In genomic region chr2:3708621-3709020, GRCm38 (mm10) we compare ENCODE assay signal across 32 mouse cellular contexts.
"Had no signal": no experiment of that assay in that cellular context is flagged by ENCODE, and none has a peak within 500 bp of the region (broad histone marks: within the 10 kb centered on the region; RNA-seq: fewer than 3 reads in every experiment).

No protein-coding gene starts in this region.

- H3K36me3 ChIP-seq: limb, embryonic 10.5 days; limb, embryonic 12.5 days; limb, embryonic 13.5 days; limb, embryonic 15.5 days; liver, embryonic 13.5 days; liver, embryonic 15.5 days; lung, embryonic 15.5 days; midbrain, embryonic 10.5 days; midbrain, embryonic 12.5 days; midbrain, embryonic 13.5 days; midbrain, embryonic 15.5 days; neural tube, embryonic 12.5 days had no signal

- H3K9me3 ChIP-seq: limb, embryonic 10.5 days; limb, embryonic 12.5 days; limb, embryonic 13.5 days; limb, embryonic 15.5 days; liver, embryonic 13.5 days; liver, embryonic 15.5 days; lung, embryonic 15.5 days; megakaryocyte, embryonic 14.5 days; midbrain, embryonic 10.5 days; midbrain, embryonic 12.5 days; midbrain, embryonic 13.5 days; midbrain, embryonic 15.5 days; neural tube, embryonic 12.5 days had no signal

- DNase-seq: left cerebral cortex, postnatal 4 days; liver; liver, embryonic 13.5 days; liver, postnatal 0 days; lung, adult 18-20 months; lung, adult 2 months; lung, embryonic 14.5 days; lung, postnatal 10 days; lung, postnatal 14 days; lung, postnatal 36 days; lung, postnatal 4 days; midbrain, embryonic 14.5 days had no signal

- H3K9ac ChIP-seq: limb, embryonic 12.5 days; limb, embryonic 13.5 days; limb, embryonic 15.5 days; liver, embryonic 13.5 days; liver, embryonic 14.5 days; liver, embryonic 15.5 days; liver, postnatal 0 days; lung, embryonic 14.5 days; lung, embryonic 15.5 days; midbrain, embryonic 12.5 days; midbrain, embryonic 13.5 days; midbrain, embryonic 15.5 days; neural tube, embryonic 12.5 days had no signal

- ATAC-seq: liver, postnatal 0 days; lung, postnatal 0 days; midbrain, embryonic 13.5 days; midbrain, embryonic 15.5 days; midbrain, embryonic 16.5 days had no signal

- H3K4me2 ChIP-seq: limb, embryonic 12.5 days; limb, embryonic 13.5 days; limb, embryonic 15.5 days; liver, embryonic 11.5 days; liver, embryonic 13.5 days; liver, embryonic 15.5 days; lung, embryonic 14.5 days; lung, embryonic 15.5 days; midbrain, embryonic 11.5 days; midbrain, embryonic 12.5 days; midbrain, embryonic 13.5 days; midbrain, embryonic 15.5 days; neural tube, embryonic 12.5 days had no signal

- H3K27ac ChIP-seq: left cerebral cortex, adult 2 months; limb, embryonic 10.5 days; limb, embryonic 12.5 days; limb, embryonic 13.5 days; limb, embryonic 15.5 days; liver, embryonic 13.5 days; liver, embryonic 14.5 days; liver, embryonic 15.5 days; lung, embryonic 15.5 days; macrophage; midbrain, embryonic 10.5 days; midbrain, embryonic 12.5 days; midbrain, embryonic 13.5 days; midbrain, embryonic 15.5 days; neural tube, embryonic 12.5 days had no signal

- H3K4me1 ChIP-seq: midbrain, embryonic 12.5 days; midbrain, embryonic 13.5 days; neural tube, embryonic 12.5 days had no signal

- H3K27me3 ChIP-seq: limb, embryonic 13.5 days; limb, embryonic 15.5 days; lung, embryonic 15.5 days; megakaryocyte, embryonic 14.5 days; midbrain, embryonic 12.5 days; midbrain, embryonic 13.5 days; midbrain, embryonic 15.5 days; neural tube, embryonic 12.5 days had no signal

- H3K4me3 ChIP-seq: left cerebral cortex, adult 2 months; limb, embryonic 10.5 days; limb, embryonic 12.5 days; limb, embryonic 13.5 days; limb, embryonic 15.5 days; liver, embryonic 13.5 days; liver, embryonic 15.5 days; lung, embryonic 15.5 days; megakaryocyte, embryonic 14.5 days; midbrain, embryonic 10.5 days; midbrain, embryonic 12.5 days; midbrain, embryonic 13.5 days; midbrain, embryonic 15.5 days; myocyte; neural tube, embryonic 12.5 days had no signal
